Mouse (Mus musculus) gastrocnemius, adult 2 months (tissue): Measurements from ENCODE around the gene Uvrag. TPM values are rescaled to one million over a fixed set of nuclear protein-coding genes. Genes with fewer than 3 reads are reported as not detected.

Experiments used
- DNase-seq: peaks from one replicate; pipeline ENCODE4 v3.0.0; 2022
- H3K27ac ChIP-seq: fragments of 200-600 bp; 2 replicates; pipeline ENCODE4 v1.8.1; 2022; ENCODE audit warnings: mild to moderate bottlenecking
- H3K4me3 ChIP-seq: fragments of 200-600 bp; 2 replicates; pipeline ENCODE4 v1.8.1; 2022; ENCODE audit warnings: mild to moderate bottlenecking, moderate library complexity
- CTCF ChIP-seq: fragments of 200-600 bp; IDR thresholded peaks from 2 replicates; pipeline ENCODE4 v1.8.1; 2022; ENCODE audit warnings: antibody characterized with exemption, mild to moderate bottlenecking, moderate library complexity
- intact Hi-C: fragments of 180-260 bp; cut with DNase I; formaldehyde crosslinking; loops from one replicate; pipeline ENCODE4 v1.15.1; 2025
- total RNA-seq, 2 experiments: library from RNA; stranded (reverse); gene quantifications; 2 replicates each; pipeline ENCODE4 v1.2.3; 2021

Gene Uvrag
- total RNA-seq, 2 experiments from 2014 or later: 8.6 to 9.2 TPM

DNA sequence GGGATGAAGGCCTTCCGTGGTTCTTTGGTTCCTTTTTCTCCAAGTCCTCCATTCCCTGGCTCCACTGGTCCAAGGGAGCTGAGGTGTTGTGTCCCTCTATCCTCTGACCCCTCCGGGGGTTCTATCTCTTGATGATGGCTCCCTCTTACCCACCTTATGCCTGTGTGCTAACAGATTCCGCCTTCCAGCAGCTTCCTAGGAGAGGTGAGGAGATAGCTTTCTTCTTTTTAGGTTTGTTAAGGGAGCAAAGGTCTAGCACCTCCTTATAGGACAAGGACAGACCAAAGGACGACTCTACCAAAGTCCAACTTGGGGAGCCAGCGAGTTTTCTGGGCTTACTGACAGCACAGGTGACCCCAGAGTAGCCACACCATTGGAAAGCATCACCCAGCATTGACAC lies 181.7 kb downstream of the Uvrag start:
- TF ChIP-seq CTCF: no peak
- Histone ChIP-seq H3K4me3 (no peak overlapping the region), H3K27ac (no peak overlapping the region)
- intact Hi-C loops: no loop called here
- DNase-seq: no peak

DNA sequence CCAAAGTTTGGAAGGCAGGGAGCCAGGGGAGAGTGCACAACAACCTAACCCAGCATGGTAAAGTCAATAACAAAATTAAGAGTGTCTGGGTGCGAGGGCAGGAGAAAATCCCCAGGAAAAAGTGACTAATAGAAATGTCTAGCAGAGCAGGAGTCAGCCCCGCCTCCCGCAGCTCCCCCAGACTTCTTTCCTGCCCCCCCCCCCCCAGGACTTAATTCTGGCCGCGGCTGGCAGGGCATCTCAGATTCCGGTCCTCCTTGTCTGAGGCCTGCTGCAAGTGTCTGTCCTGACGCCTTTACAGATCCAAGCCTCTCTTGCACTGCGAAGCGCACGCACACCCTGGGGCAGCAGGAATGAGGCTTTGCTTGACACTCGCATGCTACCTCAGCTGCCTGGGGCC lies 182.8 kb downstream of the Uvrag start:
- Histone ChIP-seq H3K27ac (no peak overlapping the region; the same call in 1 of the 2 replicates), H3K4me3 (no peak overlapping the region)
- no peak for DNase-seq
- TF ChIP-seq CTCF: no peak
- intact Hi-C loops: no loop called here

DNA sequence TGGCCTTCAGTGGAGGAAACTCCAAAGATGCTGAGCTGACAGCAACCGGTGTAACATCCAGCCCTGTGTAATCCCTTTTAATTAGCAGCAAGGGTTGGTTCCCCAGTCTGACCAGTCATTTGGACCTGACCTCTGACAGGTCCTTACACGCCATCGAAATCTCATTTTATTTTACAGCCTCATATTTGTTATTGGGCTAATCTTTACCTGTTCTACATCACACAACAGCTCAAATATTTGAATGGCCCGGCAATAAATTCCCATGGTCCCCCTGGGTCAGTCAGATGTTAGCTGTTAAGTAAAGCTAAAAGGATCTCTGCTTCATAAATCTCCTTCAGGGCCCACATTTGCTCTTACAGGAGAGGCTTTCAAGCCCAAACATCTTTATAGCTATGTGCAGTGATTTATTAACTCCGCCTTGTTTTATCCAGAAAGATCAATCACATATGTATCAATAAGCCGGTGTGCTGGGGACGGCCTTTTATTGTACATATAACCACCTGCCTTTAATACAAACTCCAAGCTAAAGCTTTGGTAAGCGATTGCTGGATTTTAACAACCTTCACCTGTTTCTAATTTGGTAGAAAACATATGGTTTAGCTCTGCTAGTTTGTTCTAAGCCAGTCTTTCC lies 183.7 kb downstream of the Uvrag start:
- TF ChIP-seq CTCF: no peak
- intact Hi-C loops: no loop called here
- Histone ChIP-seq H3K4me3 (no peak overlapping the region), H3K27ac (no peak overlapping the region)
- no peak for DNase-seq

DNA sequence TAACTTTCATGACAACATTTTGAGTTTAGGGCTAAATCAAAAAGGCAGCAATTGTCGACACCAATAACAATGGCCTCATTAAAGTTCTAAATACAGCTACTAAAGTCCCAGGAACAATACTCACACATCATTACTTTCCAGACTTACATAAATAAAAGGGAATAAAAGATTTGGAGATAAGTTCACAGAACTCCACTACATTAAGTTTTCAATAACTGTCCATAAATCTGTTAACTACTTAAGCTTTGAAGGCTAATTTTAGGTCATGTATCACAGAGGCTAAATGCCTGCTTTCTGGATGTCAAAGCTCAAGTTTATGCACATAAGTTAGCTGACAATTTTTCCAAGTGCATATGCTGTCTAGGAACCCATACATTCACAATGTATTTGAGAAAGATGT lies 184.3 kb downstream of the Uvrag start:
- Histone ChIP-seq H3K4me3 (no peak overlapping the region), H3K27ac (no peak overlapping the region)
- no peak for TF ChIP-seq CTCF
- intact Hi-C loops: no loop called here
- no peak for DNase-seq

DNA sequence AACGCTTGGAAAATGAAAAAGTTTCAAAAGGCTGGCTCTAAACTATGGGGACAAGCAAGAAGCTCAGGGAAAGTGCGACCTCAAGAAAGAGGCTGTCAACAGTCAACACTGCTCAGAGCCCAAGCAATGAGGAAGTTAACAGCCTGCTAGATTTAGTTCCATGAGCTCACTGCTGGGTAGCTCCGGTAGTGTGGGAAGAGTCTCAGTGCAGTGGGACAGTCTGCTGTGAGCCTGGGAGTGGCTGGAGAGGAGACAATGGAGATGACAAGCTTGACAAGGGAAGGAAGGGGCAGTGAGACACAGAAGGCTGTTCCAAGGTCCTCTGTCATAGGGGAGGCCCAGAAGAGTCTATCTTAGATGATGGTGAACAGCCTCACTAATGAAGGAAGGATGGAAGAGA lies 187.3 kb downstream of the Uvrag start:
- H3K4me3 ChIP-seq: no peak overlapping the region
- TF ChIP-seq CTCF: no peak
- intact Hi-C loops: no loop called here
- no peak overlapping the region for H3K27ac ChIP-seq
- no peak for DNase-seq

DNA sequence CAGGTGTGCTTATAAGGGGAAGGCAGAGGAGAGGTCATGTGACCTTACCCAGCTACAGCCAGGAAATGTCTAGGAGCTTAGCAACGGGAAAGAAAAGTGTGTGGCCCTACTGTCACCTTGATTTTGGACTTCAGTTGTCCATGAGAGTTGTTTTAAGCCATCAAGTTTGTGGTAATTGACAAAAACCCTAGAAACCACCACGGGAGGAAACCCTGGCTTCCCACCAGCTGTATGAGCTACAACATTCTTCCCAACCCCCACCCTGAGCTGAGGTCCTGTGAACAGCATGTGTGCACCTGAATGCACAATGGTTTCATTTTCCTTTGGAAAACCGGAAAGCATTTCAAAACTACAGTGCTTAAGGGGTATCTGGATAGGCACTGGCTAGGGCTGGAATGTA lies 196.0 kb downstream of the Uvrag start:
- DNase-seq: no peak
- Histone ChIP-seq H3K4me3 (no peak overlapping the region), H3K27ac (no peak overlapping the region)
- TF ChIP-seq CTCF: no peak
- intact Hi-C loops: no loop called here

DNA sequence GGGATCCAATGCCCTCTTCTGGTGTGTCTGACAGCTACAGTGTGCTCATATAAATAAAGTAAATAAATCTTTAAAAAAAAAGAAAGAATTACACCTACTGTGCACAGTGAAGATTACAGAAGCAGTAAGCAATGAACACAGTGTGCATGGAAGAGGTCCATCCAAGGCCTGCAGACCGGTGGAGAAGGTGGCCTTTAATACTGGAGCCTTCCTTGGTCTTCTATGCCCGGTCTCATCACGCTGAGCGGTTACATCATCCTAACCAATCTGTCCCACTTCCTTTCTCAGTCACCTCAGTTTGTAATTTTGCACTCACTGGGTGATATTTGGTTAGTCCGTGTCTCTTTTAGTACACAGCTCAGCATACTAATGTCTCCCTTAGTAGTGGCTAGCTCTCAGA lies 197.3 kb downstream of the Uvrag start:
- no peak overlapping the region for H3K27ac ChIP-seq
- no peak for DNase-seq
- intact Hi-C loops: no loop called here
- H3K4me3 ChIP-seq: no peak overlapping the region
- no peak for TF ChIP-seq CTCF

DNA sequence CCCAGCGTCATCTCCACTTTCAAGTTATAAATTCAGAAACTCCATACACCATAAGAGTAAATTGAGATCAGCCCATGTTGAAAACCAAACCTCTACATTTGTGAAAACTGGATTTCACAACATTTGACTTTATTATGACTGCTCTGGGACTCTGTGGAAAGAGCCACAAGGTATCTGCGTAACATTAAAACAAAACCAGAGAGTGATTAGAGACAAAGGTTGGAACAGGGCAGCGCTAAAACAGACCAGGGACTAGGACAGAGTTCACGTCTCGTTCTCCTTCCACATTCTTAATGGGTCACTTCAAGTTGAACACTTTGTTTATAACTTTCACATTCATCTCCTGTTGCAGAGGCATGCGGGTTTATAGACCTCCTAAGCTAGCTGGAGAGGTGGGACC lies 198.2 kb downstream of the Uvrag start:
- TF ChIP-seq CTCF: no peak
- Histone ChIP-seq H3K27ac (no peak overlapping the region), H3K4me3 (no peak overlapping the region)
- intact Hi-C loops: no loop called here
- no peak for DNase-seq

DNA sequence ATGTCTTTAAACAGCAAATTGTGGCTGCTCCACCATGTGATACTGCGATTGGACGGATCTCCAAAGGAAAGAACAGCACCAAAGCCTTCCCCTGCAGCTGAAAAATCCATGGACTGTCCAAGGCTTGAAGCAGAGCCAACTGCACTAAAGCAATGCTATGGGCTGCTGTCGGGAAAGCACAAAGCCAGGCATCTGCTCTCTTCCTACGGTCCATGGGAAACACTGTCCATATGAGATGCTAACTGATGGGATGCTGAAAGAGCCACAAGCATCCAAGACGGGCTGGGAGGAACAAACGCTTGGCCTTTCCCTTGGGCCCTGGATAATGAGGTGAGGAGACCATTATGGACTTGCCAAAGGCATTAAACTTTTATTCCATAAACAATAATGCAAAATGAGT lies 201.7 kb downstream of the Uvrag start:
- no peak for DNase-seq
- intact Hi-C loops: no loop called here
- no peak overlapping the region for H3K27ac ChIP-seq
- TF ChIP-seq CTCF: no peak
- H3K4me3 ChIP-seq: no peak overlapping the region

DNA sequence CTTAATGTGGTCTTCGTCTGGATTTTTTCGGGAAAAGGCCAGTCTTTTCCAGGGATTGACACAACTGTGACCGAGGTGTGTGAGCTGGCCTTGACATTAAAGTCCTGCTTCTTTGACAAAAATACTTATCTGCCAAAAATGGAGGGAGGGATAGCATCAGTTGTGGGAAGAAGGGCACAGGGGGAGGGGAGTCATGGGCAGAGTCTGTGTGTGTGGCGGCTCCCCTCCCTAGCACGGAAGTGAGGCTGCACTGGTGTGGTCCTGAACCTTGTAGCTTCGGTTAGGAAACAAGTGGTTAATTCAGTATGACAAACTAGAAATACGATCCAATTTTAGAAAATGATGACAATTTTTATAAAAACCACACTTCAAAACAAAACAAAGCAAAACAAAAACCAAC lies 202.3 kb downstream of the Uvrag start:
- intact Hi-C loops: no loop called here
- H3K27ac ChIP-seq: no peak overlapping the region
- no peak for DNase-seq

DNA sequence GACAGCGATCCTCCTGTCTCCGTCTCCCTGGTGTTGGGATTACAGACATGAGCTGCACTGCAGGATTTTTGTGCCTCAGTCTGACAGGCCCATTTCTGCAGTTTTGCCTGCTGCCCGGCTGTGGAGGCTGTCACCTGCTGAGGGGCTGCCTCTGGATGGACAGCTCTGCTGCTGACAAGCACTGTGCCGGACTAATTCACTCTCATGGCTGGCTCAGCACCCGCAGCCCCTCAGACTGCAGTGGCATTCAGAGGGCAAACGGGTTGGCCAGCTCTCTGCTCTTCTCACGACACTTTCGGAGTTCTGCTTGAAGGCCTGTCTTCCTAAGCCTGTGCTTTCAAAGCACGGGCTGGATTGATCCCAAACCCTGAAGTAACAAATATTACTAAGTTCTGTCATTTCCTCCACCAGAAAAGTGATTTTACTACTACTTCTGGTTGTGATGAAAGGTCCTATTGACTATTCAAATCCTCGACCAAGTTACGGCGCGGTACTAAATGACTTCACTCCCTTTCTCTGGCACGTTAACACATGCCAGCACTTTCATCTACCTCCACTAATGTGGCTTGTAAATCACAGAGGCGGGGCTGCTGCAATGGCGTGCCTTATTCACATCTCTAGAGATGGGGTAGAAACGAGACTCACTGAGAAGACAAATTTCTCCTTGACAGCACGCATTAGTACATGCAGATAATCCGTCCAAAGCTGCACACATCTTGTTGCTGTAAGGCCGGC lies 203.7 kb downstream of the Uvrag start:
- intact Hi-C loops: no loop called here
- no peak for TF ChIP-seq CTCF
- no peak overlapping the region for H3K4me3 ChIP-seq
- no peak overlapping the region for H3K27ac ChIP-seq
- no peak for DNase-seq

More for the DNA sequence above, 202.3 kb downstream of the Uvrag start:
- H3K4me3 ChIP-seq: no peak overlapping the region
- TF ChIP-seq CTCF: no peak

DNA sequence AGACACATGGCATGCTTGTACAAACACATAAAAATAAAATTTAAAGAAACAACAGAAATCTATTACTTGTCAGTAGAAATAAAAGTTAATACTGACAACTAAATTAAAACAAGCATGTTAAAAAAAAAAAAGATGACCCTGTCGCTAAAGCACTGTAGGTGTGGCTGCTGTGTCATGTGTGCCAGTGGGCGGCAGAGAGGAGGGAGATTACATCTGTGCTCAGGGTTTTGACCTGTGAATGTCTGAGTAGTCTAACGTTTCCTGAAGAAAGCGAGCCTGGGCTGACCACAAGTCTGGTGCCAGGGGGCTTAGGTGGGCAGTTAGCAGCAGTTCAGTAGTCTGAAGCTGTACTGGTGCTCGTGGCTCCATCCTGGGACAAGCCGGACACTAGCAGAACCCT lies 205.2 kb downstream of the Uvrag start:
- intact Hi-C loops: no loop called here

DNA sequence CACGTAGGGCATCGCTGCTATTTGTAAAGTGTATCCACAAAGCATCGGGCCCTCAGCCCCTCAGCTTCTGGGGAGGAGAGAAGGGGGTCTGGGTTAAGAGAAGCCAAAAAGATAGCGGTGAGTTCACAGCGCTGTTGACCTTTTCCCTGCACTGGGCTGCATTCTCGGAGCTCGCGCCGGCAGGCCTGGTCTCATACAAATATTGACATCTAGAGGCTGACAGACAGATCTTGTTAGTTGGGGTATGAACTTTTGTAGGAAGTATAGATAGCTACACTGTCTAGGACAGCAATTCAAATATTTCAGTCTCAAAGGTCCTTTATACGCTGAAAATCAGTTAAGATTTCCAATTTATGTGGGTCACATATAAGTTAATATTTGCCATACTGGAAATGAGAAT lies 205.7 kb downstream of the Uvrag start:
- TF ChIP-seq CTCF: no peak
- DNase-seq: no peak
- Histone ChIP-seq H3K27ac (no peak overlapping the region), H3K4me3 (no peak overlapping the region)
- intact Hi-C loops: no loop called here

More for the DNA sequence above, 205.2 kb downstream of the Uvrag start:
- H3K27ac ChIP-seq: no peak overlapping the region
- no peak for TF ChIP-seq CTCF
- H3K4me3 ChIP-seq: no peak overlapping the region
- DNase-seq: no peak
